Mouse (Mus musculus) right cerebral cortex, adult 2 months (tissue): ENCODE data around the gene Camta1.

Source experiments
- DNase-seq, 2 experiments: peaks; one replicate each; pipeline ENCODE4 v3.0.0; 2021 to 2022; ENCODE audit warnings: low spot score in 2 of 2

The Camta1 gene

GRCm38 (mm10) chr4:151738875-151739274, 122.8 kb downstream of the Camta1 start:
- no peak for DNase-seq

GRCm38 (mm10) chr4:151738280-151738679, 123.4 kb downstream of the Camta1 start:
- no peak for DNase-seq

DNA sequence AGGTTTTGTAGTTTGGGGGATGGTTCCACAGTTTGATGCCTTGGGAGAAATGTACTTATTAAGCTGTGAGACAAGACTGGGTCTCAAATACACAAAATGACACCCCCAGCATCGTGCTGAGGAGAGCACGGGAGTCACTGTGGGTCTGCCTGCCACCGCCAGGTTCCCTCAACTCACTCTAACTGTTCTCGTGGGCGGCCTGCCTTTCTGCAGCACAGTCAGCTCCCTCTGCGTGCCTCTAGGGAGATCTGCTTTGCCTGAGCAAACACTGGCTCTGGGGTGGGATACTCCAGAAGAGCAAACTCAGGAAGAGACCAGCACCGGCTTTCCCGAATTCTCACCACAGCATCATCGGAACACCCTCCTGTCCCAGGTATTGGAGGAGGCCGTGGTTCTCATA, 129.0 kb downstream of the Camta1 start:
- peak; percentile 27 to 41 for DNase-seq

- DNase-seq: no peak
Observed at GRCm38 (mm10) chr4:151730037-151730759, 131.5 kb downstream of the Camta1 start.

GRCm38 (mm10) chr4:151729116-151729515, 132.6 kb downstream of the Camta1 start:
- no peak for DNase-seq

GRCm38 (mm10) chr4:151728391-151729065, 133.1 kb downstream of the Camta1 start:
- peak; percentile 49 to 62 for DNase-seq

GRCm38 (mm10) chr4:151726396-151726795, 135.3 kb downstream of the Camta1 start:
- no peak for DNase-seq

GRCm38 (mm10) chr4:151724897-151725296, 136.8 kb downstream of the Camta1 start:
- no peak for DNase-seq

DNA sequence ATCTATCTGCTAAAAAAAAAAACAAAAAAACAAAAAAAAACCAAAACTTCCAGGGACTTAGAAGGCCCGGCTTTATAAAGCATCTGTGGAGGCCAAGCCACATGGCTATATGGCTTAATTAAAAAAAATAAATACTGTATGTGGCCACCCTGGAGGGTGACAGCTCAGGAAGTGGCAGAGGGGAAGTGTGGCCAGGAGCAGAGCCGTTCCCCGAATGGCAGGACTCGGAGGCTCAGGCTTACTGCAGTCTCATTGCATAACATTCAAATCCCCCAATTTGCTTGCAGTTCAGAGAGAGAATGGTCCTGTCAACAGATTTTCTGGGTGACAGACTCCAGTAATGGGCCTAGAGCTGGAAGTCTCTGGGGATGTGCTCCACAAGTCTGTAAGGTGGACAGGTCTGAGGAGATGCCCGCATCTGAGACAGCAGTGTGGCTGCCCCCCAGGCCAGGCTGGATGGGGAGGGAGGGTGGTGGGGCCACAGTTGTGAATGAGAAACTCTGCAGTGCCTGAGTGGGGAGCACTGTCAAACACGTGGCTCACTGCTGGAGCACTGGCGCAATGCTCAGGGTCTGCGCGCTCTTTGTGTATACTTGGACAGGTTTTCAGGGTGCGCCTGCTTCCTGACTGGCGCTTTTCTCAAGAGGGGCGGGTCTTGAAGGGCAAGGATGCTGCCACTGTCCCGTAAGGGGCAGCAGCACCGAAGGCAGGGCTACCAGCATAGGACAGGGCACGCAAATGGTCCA, 140.8 kb downstream of the Camta1 start:
- DNase-seq: no peak

DNA sequence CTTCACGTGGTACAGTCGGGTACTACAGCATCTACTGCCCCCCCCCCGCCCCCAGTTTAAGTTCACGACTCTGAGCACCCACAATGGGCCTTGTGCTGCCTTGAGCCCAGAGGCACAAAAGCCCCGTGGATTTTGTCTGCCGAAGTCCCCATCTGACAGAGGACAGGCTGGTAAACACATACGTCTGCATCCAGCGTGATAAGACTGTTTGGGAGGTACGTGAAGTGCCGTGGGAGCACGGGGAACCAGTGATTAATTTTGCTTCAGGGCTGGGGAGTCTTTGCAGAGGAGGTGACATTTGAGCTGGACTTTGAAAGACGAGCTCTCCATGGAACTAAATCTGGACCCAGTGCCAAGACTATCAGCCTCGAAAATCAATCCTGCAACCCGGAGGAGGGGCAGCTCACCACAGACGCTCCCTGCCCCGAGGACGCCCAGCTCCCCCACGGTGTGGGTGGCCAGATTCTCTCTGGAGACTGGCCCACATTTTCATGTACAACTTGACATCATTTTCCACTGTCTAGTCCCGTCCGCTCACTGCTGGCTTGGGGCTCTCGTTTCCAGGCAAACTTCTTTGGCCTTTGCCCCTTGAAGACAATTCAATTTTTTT, 142.7 kb downstream of the Camta1 start:
- no peak for DNase-seq

- DNase-seq: no peak
Observed at GRCm38 (mm10) chr4:151717864-151718263, 143.8 kb downstream of the Camta1 start.

- DNase-seq: no peak
Observed at GRCm38 (mm10) chr4:151713714-151714113, 148.0 kb downstream of the Camta1 start.

- no peak for DNase-seq
Observed at GRCm38 (mm10) chr4:151711406-151711805, 150.3 kb downstream of the Camta1 start.

GRCm38 (mm10) chr4:151710522-151710921, 151.2 kb downstream of the Camta1 start:
- no peak for DNase-seq

- no peak for DNase-seq
Observed at GRCm38 (mm10) chr4:151709269-151709668, 152.4 kb downstream of the Camta1 start.

DNA sequence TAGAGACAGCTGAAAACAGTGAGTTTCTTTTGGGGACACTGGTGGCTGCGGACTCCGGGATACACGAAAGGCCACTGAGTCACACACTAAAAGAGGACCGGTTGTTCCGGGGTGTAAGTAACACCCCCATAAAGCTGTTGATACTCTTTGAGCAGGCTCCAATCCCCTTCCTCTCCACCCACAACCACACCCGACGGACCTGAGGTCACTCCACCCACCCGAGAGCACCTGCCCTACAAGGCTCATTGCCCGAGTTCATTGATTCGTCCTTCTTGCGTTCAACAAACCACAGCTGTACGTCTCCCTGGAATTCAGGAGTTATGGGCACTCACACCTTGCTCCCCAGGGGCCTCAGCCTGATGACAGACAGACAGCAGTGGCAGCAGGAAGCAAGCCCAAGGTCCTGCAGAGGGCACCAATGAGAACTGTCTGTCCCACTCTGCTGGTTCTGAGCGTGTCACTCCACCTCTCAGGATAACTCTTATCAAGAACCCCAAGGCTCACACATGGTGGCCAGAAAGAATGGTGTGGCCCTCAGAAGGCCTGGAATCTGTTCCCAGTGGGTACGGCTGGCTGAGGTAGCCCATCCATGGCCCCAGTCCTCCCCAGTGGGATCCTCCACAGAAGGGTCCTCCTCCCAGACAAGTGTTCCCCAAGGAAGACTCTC, 158.5 kb downstream of the Camta1 start:
- no peak for DNase-seq

- no peak for DNase-seq
Observed at GRCm38 (mm10) chr4:151702463-151702862, 159.2 kb downstream of the Camta1 start.

- no peak for DNase-seq
Observed at GRCm38 (mm10) chr4:151695984-151696383, 165.7 kb downstream of the Camta1 start.

DNA sequence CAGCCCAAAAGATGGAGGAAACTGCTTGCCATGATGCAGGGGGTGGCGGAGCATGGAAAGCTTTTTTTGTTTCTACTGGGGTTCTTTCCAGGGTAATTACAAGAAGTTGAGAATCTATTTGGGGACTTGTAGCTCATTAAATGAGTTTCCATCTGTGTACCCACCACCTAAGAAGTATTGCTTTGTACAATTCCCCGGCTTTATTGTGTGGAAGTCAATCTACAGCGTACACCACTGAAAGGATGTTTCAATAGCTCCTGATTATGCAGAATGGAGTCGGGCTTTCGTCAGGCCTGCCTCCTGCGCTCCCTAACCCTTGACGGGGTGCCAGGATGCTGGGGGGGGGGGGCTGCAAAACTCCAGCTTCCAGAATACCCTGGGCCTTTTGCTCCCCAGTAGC, 167.1 kb downstream of the Camta1 start:
- DNase-seq: no peak

- DNase-seq: no peak
Observed at GRCm38 (mm10) chr4:151694047-151694446, 167.6 kb downstream of the Camta1 start.

GRCm38 (mm10) chr4:151690041-151690440, 171.6 kb downstream of the Camta1 start:
- DNase-seq: no peak

GRCm38 (mm10) chr4:151688206-151688605, 173.5 kb downstream of the Camta1 start:
- no peak for DNase-seq
